Mouse (Mus musculus) left cerebral cortex, postnatal 25 days (tissue): Measurements from ENCODE around the gene Cnst. TPM values are rescaled to one million over a fixed set of nuclear protein-coding genes. Genes with fewer than 3 reads are reported as not detected.

ENCODE experiments used
- DNase-seq, 2 experiments: peaks; one replicate each; pipeline ENCODE4 v3.0.0; 2022; ENCODE audit warnings: low spot score in 2 of 2, mixed read lengths in 1 of 2
- intact Hi-C: fragments of 180-260 bp; cut with DNase I; formaldehyde crosslinking; loops from one replicate; pipeline ENCODE4 v1.15.1; 2025
- total RNA-seq, 2 experiments: library from RNA; stranded (reverse); gene quantifications; 2 replicates each; pipeline ENCODE4 v1.2.3; 2021

Gene Cnst
- total RNA-seq, 2 experiments from 2014 or later, result 35.4 to 37.6 TPM

DNA sequence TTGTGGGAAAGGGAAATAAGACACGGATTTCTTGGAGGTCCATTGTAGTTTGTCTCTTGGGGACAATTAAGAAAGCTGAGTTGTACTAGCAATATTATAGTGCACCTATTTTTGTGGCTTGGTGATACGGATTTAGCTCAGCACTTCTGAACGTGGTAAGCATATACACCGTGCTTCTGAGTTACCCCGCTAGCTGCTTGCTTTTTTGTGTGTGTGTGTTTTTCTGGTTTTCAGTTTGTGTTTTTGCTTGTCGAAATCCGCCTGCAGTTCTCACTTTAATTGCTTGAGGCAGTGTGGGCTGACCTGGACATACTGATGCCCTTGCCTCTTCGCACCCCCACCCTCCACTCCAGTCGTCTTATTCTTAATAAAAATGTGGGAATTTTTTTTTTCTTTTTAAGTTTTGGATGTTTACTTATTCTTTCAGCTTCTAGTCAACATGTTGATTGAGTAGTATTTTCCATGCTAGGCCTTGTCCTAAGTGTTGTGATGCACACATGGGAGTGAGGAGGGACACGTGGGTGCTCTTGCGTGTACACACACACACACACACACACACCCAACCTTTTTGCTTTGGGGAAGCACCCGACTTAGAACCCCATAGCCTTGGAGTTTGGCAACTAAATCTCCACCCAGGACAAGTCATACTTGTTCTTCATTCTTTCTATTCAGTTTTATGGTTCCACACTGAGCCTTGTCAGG is 122.8 kb downstream of the Cnst start:
- peak in 1 of 2 experiments; percentile 11 for DNase-seq

DNA sequence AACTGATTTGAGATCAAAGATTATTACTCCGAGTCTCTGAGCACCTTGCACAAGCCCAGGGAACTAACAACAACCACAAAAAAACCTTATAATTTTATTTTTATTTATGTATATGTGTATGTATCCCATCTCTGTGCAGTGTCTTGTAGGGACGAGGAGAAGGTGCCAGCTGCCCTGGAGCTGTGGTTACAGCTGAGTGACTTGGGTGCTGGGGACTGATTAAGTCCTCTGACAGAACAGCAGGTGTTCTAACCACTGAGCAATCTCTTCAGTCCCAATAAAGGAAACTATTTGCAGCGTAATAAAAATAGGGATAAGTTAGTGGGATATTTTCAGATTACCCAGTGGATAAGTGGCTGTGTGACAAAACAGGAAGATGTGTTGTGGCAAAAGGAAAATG is 128.2 kb downstream of the Cnst start:
- no peak for DNase-seq
- intact Hi-C loops, result no loop called here

More for the DNA sequence above, 122.8 kb downstream of the Cnst start:
- intact Hi-C loops, result no loop called here

DNA sequence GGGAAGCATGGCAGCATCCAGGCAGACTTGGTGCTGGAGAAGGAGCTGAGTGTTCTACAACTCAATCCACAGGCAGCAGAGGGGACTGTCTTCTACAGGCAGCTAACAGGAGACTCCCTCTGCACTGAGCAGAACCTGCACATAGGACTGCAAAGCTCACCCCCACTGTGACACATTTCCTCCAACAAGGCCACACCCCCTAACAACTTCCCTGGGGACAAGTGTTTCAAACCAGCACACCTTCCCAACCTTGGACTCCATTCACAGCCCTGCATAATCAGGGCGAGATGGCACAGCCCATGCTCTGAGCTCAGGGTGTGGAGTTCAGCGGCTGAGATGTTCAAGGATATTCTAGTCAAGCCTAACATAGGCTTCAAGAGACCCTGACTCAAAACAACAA is 130.9 kb downstream of the Cnst start:
- DNase-seq, result no peak
- intact Hi-C loops, result no loop called here

Other genes starting within 250 kb of the Cnst start
- 10 to 100 TPM; 22.1 to 23.6 TPM for gene Smyd3, start 28.3 kb upstream of the Cnst start, total RNA-seq
- 10 to 100 TPM; 25.0 to 25.6 TPM for gene Tfb2m, start 103 bp upstream of the Cnst start, total RNA-seq
- 10 to 100 TPM; 60.6 to 63.6 TPM for gene Sccpdh, start 121.8 kb downstream of the Cnst start, total RNA-seq
- gene Kif28, start 198.9 kb downstream of the Cnst start, total RNA-seq, result under 1 TPM in 1 of 2 experiments, not detected in 1; 0.23 TPM